Mouse (Mus musculus) urinary bladder, postnatal 25 days (tissue): Measurements from ENCODE around the gene Methig1.
"Not testable (repeated sequence)": the region's sequence is repeated elsewhere in the genome, so short reads cannot be mapped to it uniquely, and the experiment has no call there.

Experiments used
- DNase-seq: peaks from one replicate; pipeline ENCODE4 v3.0.0; 2022; ENCODE audit warnings: low spot score

Methig1 gene

GRCm38 (mm10) chr15:100337847-100338246 is 15.1 kb upstream of the Methig1 start:
- peak; percentile 63 for DNase-seq

GRCm38 (mm10) chr15:100341314-100341980 is 11.5 kb upstream of the Methig1 start:
- DNase-seq: not testable (repeated sequence)

- no peak for DNase-seq
Observed at GRCm38 (mm10) chr15:100345484-100345883, 7.5 kb upstream of the Methig1 start.

- DNase-seq: no peak
Observed at GRCm38 (mm10) chr15:100346761-100347160, 6.2 kb upstream of the Methig1 start.

- DNase-seq: no peak
Observed at GRCm38 (mm10) chr15:100349496-100349895, 3.5 kb upstream of the Methig1 start.

- no peak for DNase-seq
Observed at GRCm38 (mm10) chr15:100351501-100352060, 1.4 kb upstream of the Methig1 start.

- DNase-seq: not testable (repeated sequence)
Observed at GRCm38 (mm10) chr15:100353399-100353798, 450 bp downstream of the Methig1 start.

- no peak for DNase-seq
Observed at GRCm38 (mm10) chr15:100355876-100356275, 2.9 kb downstream of the Methig1 start.

GRCm38 (mm10) chr15:100364242-100364641 is 11.3 kb downstream of the Methig1 start, which contains the start of gene Higd1c:
Higd1c (plus strand) TSS chr15:100364542.
- DNase-seq: no peak

- DNase-seq: not testable (repeated sequence)
Observed at GRCm38 (mm10) chr15:100365967-100366366, 13.0 kb downstream of the Methig1 start.

GRCm38 (mm10) chr15:100367119-100367518 is 14.2 kb downstream of the Methig1 start:
- no peak for DNase-seq

GRCm38 (mm10) chr15:100375066-100375465 is 22.1 kb downstream of the Methig1 start:
- peak; percentile 43 for DNase-seq

- DNase-seq: not testable (repeated sequence)
Observed at GRCm38 (mm10) chr15:100377847-100378505, 25.0 kb downstream of the Methig1 start.

GRCm38 (mm10) chr15:100379658-100380057 is 26.7 kb downstream of the Methig1 start:
- no peak for DNase-seq

GRCm38 (mm10) chr15:100380104-100380503 is 27.2 kb downstream of the Methig1 start:
- no peak for DNase-seq

GRCm38 (mm10) chr15:100385705-100386104 is 32.8 kb downstream of the Methig1 start:
- DNase-seq: no peak

GRCm38 (mm10) chr15:100387544-100388223 is 34.7 kb downstream of the Methig1 start:
- no peak for DNase-seq

- no peak for DNase-seq
Observed at GRCm38 (mm10) chr15:100388224-100388835, 35.4 kb downstream of the Methig1 start.

- no peak for DNase-seq
Observed at GRCm38 (mm10) chr15:100388886-100389285, 35.9 kb downstream of the Methig1 start.

GRCm38 (mm10) chr15:100391066-100391465 is 38.1 kb downstream of the Methig1 start:
- DNase-seq: no peak

- no peak for DNase-seq
Observed at GRCm38 (mm10) chr15:100391599-100391998, 38.6 kb downstream of the Methig1 start.

GRCm38 (mm10) chr15:100393016-100393415 is 40.1 kb downstream of the Methig1 start:
- no peak for DNase-seq
